Mouse (Mus musculus) frontal cortex, postnatal 25 days (tissue): Measurements from ENCODE around the gene Mnx1.

ENCODE experiments used
- DNase-seq, 2 experiments: peaks; one replicate each; pipeline ENCODE4 v3.0.0; 2022; ENCODE audit warnings: low spot score in 2 of 2

Gene Mnx1

GRCm38 (mm10) chr5:29478208-29479197 lies at the start of gene Mnx1:
Gene Mnx1 (minus strand): TSS chr5:29478470.
- no peak for DNase-seq

GRCm38 (mm10) chr5:29516432-29516831 lies 38.2 kb upstream of the Mnx1 start:
- no peak for DNase-seq

GRCm38 (mm10) chr5:29515888-29516287 lies 37.6 kb upstream of the Mnx1 start:
- no peak for DNase-seq

GRCm38 (mm10) chr5:29507013-29507412 lies 28.7 kb upstream of the Mnx1 start:
- no peak for DNase-seq

- DNase-seq: no peak
Observed at GRCm38 (mm10) chr5:29487321-29487720, 9.1 kb upstream of the Mnx1 start.

GRCm38 (mm10) chr5:29485941-29486320 lies 7.7 kb upstream of the Mnx1 start:
- DNase-seq: no peak

GRCm38 (mm10) chr5:29484965-29485940 lies 7.0 kb upstream of the Mnx1 start:
- DNase-seq: no peak

- DNase-seq: no peak
Observed at GRCm38 (mm10) chr5:29483801-29484200, 5.5 kb upstream of the Mnx1 start.

GRCm38 (mm10) chr5:29479198-29479593 lies 926 bp upstream of the Mnx1 start:
- no peak for DNase-seq

- DNase-seq: no peak
Observed at GRCm38 (mm10) chr5:29477474-29478207, 629 bp downstream of the Mnx1 start.

- no peak for DNase-seq
Observed at GRCm38 (mm10) chr5:29476021-29476420, 2.2 kb downstream of the Mnx1 start.

- no peak for DNase-seq
Observed at GRCm38 (mm10) chr5:29475556-29475955, 2.7 kb downstream of the Mnx1 start.

- DNase-seq: no peak
Observed at GRCm38 (mm10) chr5:29475041-29475440, 3.2 kb downstream of the Mnx1 start.

- DNase-seq: no peak
Observed at GRCm38 (mm10) chr5:29474246-29474960, 3.9 kb downstream of the Mnx1 start.

GRCm38 (mm10) chr5:29473551-29474245 lies 4.6 kb downstream of the Mnx1 start:
- DNase-seq: no peak

GRCm38 (mm10) chr5:29471855-29472665 lies 6.2 kb downstream of the Mnx1 start:
- no peak for DNase-seq

- DNase-seq: no peak
Observed at GRCm38 (mm10) chr5:29471396-29471795, 6.9 kb downstream of the Mnx1 start.

- no peak for DNase-seq
Observed at GRCm38 (mm10) chr5:29470851-29471394, 7.3 kb downstream of the Mnx1 start.

GRCm38 (mm10) chr5:29470271-29470670 lies 8.0 kb downstream of the Mnx1 start:
- DNase-seq: no peak
